Mouse (Mus musculus) embryonic facial prominence, embryonic 14.5 days (tissue): Measurements from ENCODE around the gene Mul1. TPM values are rescaled to one million over a fixed set of nuclear protein-coding genes. Genes with fewer than 3 reads are reported as not detected.

ENCODE experiments used
- ATAC-seq: fragments of 200-750 bp; cut with Nextera tagmentation; 2 replicates; pipeline ENCODE4 v1.8.0; 2017; ENCODE audit warnings: low read depth, moderate number of reproducible peaks, moderate TSS enrichment
- DNase-seq: peaks from one replicate; pipeline ENCODE4 v3.0.0-alpha.2; 2015; ENCODE audit warnings: low spot score
- H3K27ac ChIP-seq: fragments of 300-500 bp; sonication (generic); replicated peaks from 2 replicates; pipeline ENCODE4 v1.5.1; 2014; ENCODE audit warnings: low read depth, mild to moderate bottlenecking, low read length, moderate library complexity
- H3K27me3 ChIP-seq: fragments of 300-500 bp; sonication (generic); replicated peaks from 2 replicates; pipeline ENCODE4 v1.6.1; 2014; ENCODE audit warnings: low read length; ENCODE audit not compliant: control insufficient read depth, insufficient read depth
- H3K36me3 ChIP-seq: fragments of 300-500 bp; sonication (generic); 2 replicates; pipeline ENCODE4 v1.6.1; 2014; ENCODE audit warnings: low read length, mixed read lengths; ENCODE audit not compliant: control insufficient read depth, insufficient read depth
- H3K4me1 ChIP-seq: fragments of 300-500 bp; sonication (generic); 2 replicates; pipeline ENCODE4 v1.6.1; 2014; ENCODE audit warnings: antibody characterized with exemption, low read length; ENCODE audit not compliant: control insufficient read depth, insufficient read depth
- H3K4me2 ChIP-seq: fragments of 300-500 bp; sonication (generic); 2 replicates; pipeline ENCODE4 v1.6.1; 2014; ENCODE audit warnings: low read depth, mild to moderate bottlenecking, low read length, moderate library complexity, mixed read lengths
- H3K4me3 ChIP-seq: fragments of 300-500 bp; sonication (generic); 2 replicates; pipeline ENCODE4 v1.5.1; 2014; ENCODE audit warnings: low read depth, mild to moderate bottlenecking, low read length
- H3K9ac ChIP-seq: fragments of 300-500 bp; sonication (generic); 2 replicates; pipeline ENCODE4 v1.6.1; 2014; ENCODE audit warnings: low read depth, mild to moderate bottlenecking, low read length, moderate library complexity, mixed read lengths
- H3K9me3 ChIP-seq: fragments of 300-500 bp; sonication (generic); 2 replicates; pipeline ENCODE4 v1.6.1; 2016; ENCODE audit warnings: low read length; ENCODE audit not compliant: control insufficient read depth
- WGBS: fragments of 180-500 bp; shearing (Covaris S2); extraction: QIAGEN DNeasy Blood & Tissue Kit; methylation state at CpG from one replicate; pipeline ENCODE4 v1.1.7; 2014; 5-methylcytosine and 5-hydroxymethylcytosine counted together
- polyA plus RNA-seq: library from polyadenylated mRNA; unstranded; fragments of >200 nt; fragmentation: Nextera tagmentation; extraction: Ambion mirVana; gene quantifications from 2 replicates; pipeline ENCODE4 v1.2.1, GENCODE M21; 2014

Mul1 gene
- polyA plus RNA-seq, 1 experiment from 2014 or later, result 19.5 TPM

- Histone ChIP-seq H3K9ac (no peak overlapping the region; the same call in 1 of the 2 replicates), H3K4me3 (no peak overlapping the region), H3K4me2 (peak overlapping the region; percentile 43), H3K9me3 (no peaks in the 10 kb centered on the region), H3K27me3 (peaks cover 31% of the 10 kb centered on the region), H3K36me3 (no peaks in the 10 kb centered on the region), H3K27ac (peak overlapping the region; percentile 63; the same call in 1 of the 2 replicates), H3K4me1 (peaks cover 27% of the 10 kb centered on the region)
- DNase-seq, result peak; percentile 52
- 3% methylated on average over 11 of the region's 11 CpGs for WGBS
- no peak; the same call in 1 of the 2 replicates for ATAC-seq
These were observed 28.7 kb downstream of the Mul1 start for GRCm38 (mm10) chr4:138462971-138463831.

DNA sequence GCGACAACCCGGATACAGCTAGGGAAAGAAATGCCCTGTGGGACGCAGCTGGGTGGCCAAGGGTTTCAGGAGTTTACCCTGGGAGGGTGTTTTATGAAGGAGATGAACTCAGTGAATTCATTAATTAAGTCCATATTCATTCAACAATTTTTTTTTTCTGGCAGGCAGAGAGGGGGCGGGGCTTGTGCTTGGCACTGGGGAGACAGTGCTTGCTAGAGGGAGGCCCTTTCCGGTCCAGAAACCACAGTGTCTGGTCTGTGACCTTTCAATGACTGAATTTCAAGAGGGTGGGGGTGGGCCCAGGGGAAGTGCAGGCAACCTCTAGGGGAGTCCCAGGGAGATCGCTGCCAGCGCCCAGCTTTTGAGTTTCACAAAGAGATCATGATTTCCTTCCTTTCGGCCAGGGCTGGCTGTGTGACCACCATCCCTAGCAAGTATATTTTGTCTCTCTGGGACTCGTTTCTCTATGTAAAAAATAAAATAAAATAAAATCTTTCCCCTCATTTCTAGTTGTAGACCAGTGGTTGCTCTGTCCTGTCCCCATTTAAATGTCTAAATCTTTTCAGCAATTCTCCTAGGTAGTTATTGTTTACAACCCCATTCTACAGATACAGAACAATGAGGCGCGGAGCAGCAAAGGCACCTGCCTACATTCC lies 29.5 kb downstream of the Mul1 start:
- DNase-seq, result peak; percentile 84
- peak overlapping the region; percentile 43 for H3K4me2 ChIP-seq
- peak; percentile 67; the same call in 1 of the 2 replicates for ATAC-seq
- 0 out of 2 replicates have a peak overlapping the region, but pooled peaks have one; percentile 63 for H3K27ac ChIP-seq
- H3K27me3 ChIP-seq, result peaks cover 30% of the 10 kb centered on the region
- WGBS, result 6% methylated on average over 11 of the region's 11 CpGs
- no peak overlapping the region for H3K9ac ChIP-seq
- no peak overlapping the region for H3K4me3 ChIP-seq
- H3K9me3 ChIP-seq, result no peaks in the 10 kb centered on the region
- H3K36me3 ChIP-seq, result no peaks in the 10 kb centered on the region
- peaks cover 30% of the 10 kb centered on the region for H3K4me1 ChIP-seq

GRCm38 (mm10) chr4:138464667-138465353 lies 30.3 kb downstream of the Mul1 start:
- DNase-seq (peak; percentile 84), ATAC-seq (peak; percentile 79)
- Histone ChIP-seq H3K9me3 (no peaks in the 10 kb centered on the region), H3K4me2 (peak overlapping the region; percentile 43), H3K27ac (no peak overlapping the region), H3K4me3 (no peak overlapping the region), H3K36me3 (no peaks in the 10 kb centered on the region), H3K27me3 (peaks cover 25% of the 10 kb centered on the region), H3K9ac (0 out of 2 replicates have a peak overlapping the region, but pooled peaks have one; percentile 14), H3K4me1 (peaks cover 34% of the 10 kb centered on the region)
- 2% methylated on average over 17 of the region's 22 CpGs for WGBS

DNA sequence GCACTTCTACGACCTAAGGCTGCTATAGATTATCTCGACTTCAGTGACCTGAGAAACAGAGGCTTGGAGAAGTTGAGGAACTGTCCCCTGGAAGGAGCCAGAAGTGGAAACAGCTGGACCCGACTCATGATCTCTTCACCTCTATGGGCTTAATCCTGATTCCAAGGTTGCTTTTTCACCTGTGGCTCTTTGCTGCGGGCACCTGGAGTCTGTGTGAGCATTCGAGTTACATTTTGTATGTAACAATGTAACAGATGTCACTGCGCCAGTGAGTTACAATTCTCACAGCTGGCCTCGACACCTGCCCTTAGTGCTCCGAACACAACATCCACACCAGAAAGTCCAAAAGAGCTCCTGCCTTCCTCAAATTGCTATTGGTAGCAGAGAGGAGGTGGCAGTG lies 31.0 kb downstream of the Mul1 start:
- no peak overlapping the region for H3K4me2 ChIP-seq

DNA sequence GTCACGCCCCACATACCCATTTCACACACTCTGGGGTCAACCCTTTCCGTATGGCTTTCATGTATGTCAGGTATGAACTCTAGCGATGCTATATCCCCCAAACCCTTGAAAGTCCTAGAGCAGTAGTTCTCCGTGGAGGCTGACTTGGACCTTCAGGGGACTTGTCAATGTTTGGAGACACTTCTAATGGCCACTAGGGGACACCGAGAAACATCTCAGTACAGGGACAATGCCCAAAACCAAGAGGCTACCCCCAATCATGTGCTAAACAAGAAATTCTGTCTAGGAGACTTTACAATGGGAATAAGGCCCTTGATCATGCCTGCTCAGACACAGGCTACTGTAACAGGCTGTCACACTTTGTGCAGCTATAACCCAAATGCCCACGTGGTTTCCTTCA lies 32.2 kb downstream of the Mul1 start:
- H3K9me3 ChIP-seq, result no peaks in the 10 kb centered on the region
- DNase-seq (no peak), ATAC-seq (no peak)
- H3K9ac ChIP-seq, result no peak overlapping the region
- H3K36me3 ChIP-seq, result no peaks in the 10 kb centered on the region
- no peak overlapping the region for H3K4me2 ChIP-seq
- peaks cover 25% of the 10 kb centered on the region for H3K27me3 ChIP-seq
- WGBS, result 72% methylated on average over 6 of the region's 6 CpGs
- H3K27ac ChIP-seq, result no peak overlapping the region
- peaks cover 34% of the 10 kb centered on the region for H3K4me1 ChIP-seq
- no peak overlapping the region for H3K4me3 ChIP-seq

More for the DNA sequence above, 31.0 kb downstream of the Mul1 start:
- ATAC-seq, result no peak
- no peak overlapping the region for H3K9ac ChIP-seq
- H3K4me3 ChIP-seq, result no peak overlapping the region
- peaks cover 34% of the 10 kb centered on the region for H3K4me1 ChIP-seq
- no peak for DNase-seq
- peaks cover 25% of the 10 kb centered on the region for H3K27me3 ChIP-seq
- H3K27ac ChIP-seq, result no peak overlapping the region
- 28% methylated on average over 8 of the region's 8 CpGs for WGBS
- H3K9me3 ChIP-seq, result no peaks in the 10 kb centered on the region
- H3K36me3 ChIP-seq, result no peaks in the 10 kb centered on the region

GRCm38 (mm10) chr4:138467451-138467850 lies 33.0 kb downstream of the Mul1 start:
- Histone ChIP-seq H3K4me3 (no peak overlapping the region), H3K9me3 (no peaks in the 10 kb centered on the region), H3K4me2 (no peak overlapping the region), H3K36me3 (no peaks in the 10 kb centered on the region), H3K27me3 (peaks cover 25% of the 10 kb centered on the region), H3K27ac (no peak overlapping the region), H3K9ac (no peak overlapping the region), H3K4me1 (peaks cover 34% of the 10 kb centered on the region)
- DNase-seq (no peak), ATAC-seq (no peak)
- WGBS, result 82% methylated on average over 5 of the region's 5 CpGs

DNA sequence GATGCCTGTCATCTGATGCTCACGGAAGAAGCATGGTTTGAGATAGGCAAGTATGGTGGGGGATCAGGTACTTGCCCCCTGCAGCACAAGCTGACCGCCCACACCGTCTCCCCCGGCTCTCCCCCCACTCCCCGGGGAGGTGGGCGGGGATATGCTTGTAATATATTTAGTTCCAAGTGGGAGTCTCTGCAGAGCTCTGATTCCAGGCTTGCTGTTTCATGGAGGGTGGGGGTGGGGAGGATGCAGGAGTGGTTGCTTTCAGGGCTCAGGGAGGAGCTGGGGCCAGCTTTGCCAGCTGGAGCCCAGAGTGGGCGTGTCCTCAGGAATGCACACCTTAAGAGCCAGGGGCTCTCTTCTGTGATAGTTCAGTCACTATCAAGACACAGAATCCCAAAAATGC lies 34.6 kb downstream of the Mul1 start:
- peak; percentile 60; the same call in 1 of the 2 replicates for ATAC-seq
- no peak overlapping the region for H3K4me3 ChIP-seq
- H3K27me3 ChIP-seq, result peaks cover 21% of the 10 kb centered on the region
- H3K9me3 ChIP-seq, result no peaks in the 10 kb centered on the region
- peaks cover 18% of the 10 kb centered on the region for H3K4me1 ChIP-seq
- H3K27ac ChIP-seq, result no peak overlapping the region
- DNase-seq, result peak; percentile 62
- peak overlapping the region; percentile 18; the same call in 1 of the 2 replicates for H3K4me2 ChIP-seq
- 6% methylated on average over 7 of the region's 7 CpGs for WGBS
- H3K9ac ChIP-seq, result no peak overlapping the region
- H3K36me3 ChIP-seq, result no peaks in the 10 kb centered on the region

DNA sequence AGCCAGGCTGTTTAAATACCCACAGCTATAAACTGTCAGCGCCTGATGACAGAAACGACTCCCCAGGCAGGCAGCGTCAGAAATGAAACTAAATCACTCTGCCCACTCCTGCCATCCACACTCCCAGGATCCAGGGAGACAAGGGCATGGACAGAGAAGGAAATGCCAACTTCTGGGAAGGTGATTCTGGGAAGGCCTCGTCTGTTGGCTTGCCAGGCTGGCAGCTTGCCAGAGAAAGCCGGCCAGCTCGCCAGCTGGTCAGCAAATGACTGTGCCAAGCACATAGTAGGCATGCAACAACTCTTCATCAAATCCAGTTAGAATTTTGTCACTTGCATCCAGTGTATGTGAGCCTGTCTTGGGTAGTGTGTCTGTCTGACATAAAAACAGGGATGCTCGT lies 36.8 kb downstream of the Mul1 start:
- H3K9ac ChIP-seq, result no peak overlapping the region
- H3K27ac ChIP-seq, result no peak overlapping the region
- DNase-seq, result no peak
- no peaks in the 10 kb centered on the region for H3K36me3 ChIP-seq
- peaks cover 11% of the 10 kb centered on the region for H3K27me3 ChIP-seq
- no peak for ATAC-seq
- peaks cover 7% of the 10 kb centered on the region; the same call in 1 of the 2 replicates for H3K4me1 ChIP-seq
- H3K9me3 ChIP-seq, result no peaks in the 10 kb centered on the region
- H3K4me3 ChIP-seq, result no peak overlapping the region
- 59% methylated on average over 7 of the region's 7 CpGs for WGBS
- H3K4me2 ChIP-seq, result no peak overlapping the region
